Mouse (Mus musculus): ENCODE data around the gene Matn4.

DNA sequence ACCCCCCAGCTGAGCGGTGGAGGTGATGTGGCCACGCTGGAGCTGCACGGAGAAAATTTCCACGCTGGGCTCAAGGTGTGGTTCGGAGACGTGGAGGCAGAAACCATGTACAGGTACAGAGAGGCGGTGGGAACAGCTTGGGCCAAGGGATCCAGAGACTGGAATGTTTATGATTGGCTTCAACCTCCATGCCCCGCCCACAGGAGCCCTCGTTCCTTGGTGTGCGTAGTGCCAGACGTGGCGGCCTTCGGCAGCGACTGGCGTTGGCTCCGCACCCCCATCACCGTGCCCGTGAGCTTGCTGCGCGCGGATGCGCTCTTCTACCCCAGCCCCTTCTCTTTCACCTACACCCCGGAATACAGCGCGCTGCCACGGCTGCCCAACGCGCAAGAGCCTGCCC, 9.2 kb upstream of the Matn4 start:
- TF ChIP-seq POLR2A (IDR thresholded peaks at IDR 0.05; ENCODE audit: insufficient read depth, low read length) (no peak), CTCF (IDR thresholded peaks at IDR 0.05; ENCODE audit: low read depth, low read length) (no peak)
